Mouse (Mus musculus): ENCODE data around the gene Fam173a.
A peak's percentile ranks its signal among the peaks of the same experiment; 100 is the strongest.
"Not testable (repeated sequence)": the region's sequence is repeated elsewhere in the genome, so short reads cannot be mapped to it uniquely, and the experiment has no call there.

Gene Fam173a

GRCm38 (mm10) chr17:25828712-25829557, 36.2 kb upstream of the Fam173a start, which contains the start of gene Jmjd8:
Jmjd8 (plus strand) TSS chr17:25828867.
- no peak for DNase-seq (ENCODE audit: low read depth in 1 of 2, low spot score in 2 of 2)

- no peak for DNase-seq (ENCODE audit: low read depth in 1 of 2, low spot score in 2 of 2)
Measured at GRCm38 (mm10) chr17:25828223-25828594, 35.5 kb upstream of the Fam173a start.

- DNase-seq (ENCODE audit: low read depth in 1 of 2, low spot score in 2 of 2) = no peak
Measured at GRCm38 (mm10) chr17:25827546-25828222, 35.0 kb upstream of the Fam173a start.

GRCm38 (mm10) chr17:25827011-25827410, 34.3 kb upstream of the Fam173a start:
- DNase-seq (ENCODE audit: low read depth in 1 of 2, low spot score in 2 of 2) = no peak

- no peak for DNase-seq (ENCODE audit: low read depth in 1 of 2, low spot score in 2 of 2)
Measured at GRCm38 (mm10) chr17:25825984-25826570, 33.4 kb upstream of the Fam173a start.

GRCm38 (mm10) chr17:25825311-25825710, 32.6 kb upstream of the Fam173a start:
- DNase-seq (ENCODE audit: low read depth in 1 of 2, low spot score in 2 of 2) = no peak

GRCm38 (mm10) chr17:25824362-25825142, 31.9 kb upstream of the Fam173a start:
- DNase-seq (ENCODE audit: low read depth in 1 of 2, low spot score in 2 of 2) = no peak

GRCm38 (mm10) chr17:25823452-25823851, 30.8 kb upstream of the Fam173a start, which contains the start of gene Wdr24:
Wdr24 (plus strand) TSS chr17:25823627.
- DNase-seq (ENCODE audit: low read depth in 1 of 2, low spot score in 2 of 2) = peak in 1 of 2 experiments; percentile 44

GRCm38 (mm10) chr17:25818851-25819780, 26.4 kb upstream of the Fam173a start:
- DNase-seq (ENCODE audit: low read depth in 1 of 2, low spot score in 2 of 2) = no peak

GRCm38 (mm10) chr17:25817662-25818061, 25.0 kb upstream of the Fam173a start:
- DNase-seq (ENCODE audit: low read depth in 1 of 2, low spot score in 2 of 2) = no peak

- DNase-seq (ENCODE audit: low read depth in 1 of 2, low spot score in 2 of 2) = peak in 1 of 2 experiments; percentile 77
Measured at GRCm38 (mm10) chr17:25813471-25813870, 20.8 kb upstream of the Fam173a start.

- no peak for DNase-seq (ENCODE audit: low read depth in 1 of 2, low spot score in 2 of 2)
Measured at GRCm38 (mm10) chr17:25810890-25811289, 18.2 kb upstream of the Fam173a start.

GRCm38 (mm10) chr17:25809606-25810340, 17.1 kb upstream of the Fam173a start:
- no peak for DNase-seq (ENCODE audit: low read depth in 1 of 2, low spot score in 2 of 2)

- no peak for DNase-seq (ENCODE audit: low read depth in 1 of 2, low spot score in 2 of 2)
Measured at GRCm38 (mm10) chr17:25808789-25809605, 16.3 kb upstream of the Fam173a start, which contains the start of gene Fbxl16. Fbxl16 (plus strand) TSS chr17:25809085.

- no peak for DNase-seq (ENCODE audit: low read depth in 1 of 2, low spot score in 2 of 2)
Measured at GRCm38 (mm10) chr17:25808028-25808427, 15.3 kb upstream of the Fam173a start.

GRCm38 (mm10) chr17:25807452-25807851, 14.8 kb upstream of the Fam173a start:
- DNase-seq (ENCODE audit: low read depth in 1 of 2, low spot score in 2 of 2) = not testable (repeated sequence)

- DNase-seq (ENCODE audit: low read depth in 1 of 2, low spot score in 2 of 2) = no peak
Measured at GRCm38 (mm10) chr17:25806507-25806906, 13.8 kb upstream of the Fam173a start.

- no peak for DNase-seq (ENCODE audit: low read depth in 1 of 2, low spot score in 2 of 2)
Measured at GRCm38 (mm10) chr17:25802825-25803517, 10.3 kb upstream of the Fam173a start.
